Mouse (Mus musculus) gastrocnemius, postnatal 36 days (tissue): ENCODE data around the gene Ccdc152. TPM values are rescaled to one million over a fixed set of nuclear protein-coding genes. Genes with fewer than 3 reads are reported as not detected.

Source experiments
- DNase-seq, 2 experiments: peaks; one replicate each; pipeline ENCODE4 v3.0.0; 2022
- intact Hi-C: fragments of 180-260 bp; cut with DNase I; formaldehyde crosslinking; loops from one replicate; pipeline ENCODE4 v1.15.1; 2025
- long read RNA-seq, 2 experiments: library from polyadenylated mRNA; stranded (forward); transcript quantifications; one replicate each; pipeline ENCODE4 v2.0.0; 2021
- total RNA-seq, 2 experiments: library from RNA; stranded (reverse); gene quantifications; 2 replicates each; pipeline ENCODE4 v1.2.3; 2021

The Ccdc152 gene
- total RNA-seq, result not detected
- long read RNA-seq, experiment 1, partial matches to known transcripts, result 0 of 1 reads
- long read RNA-seq, experiment 1, other reads (novel, unspliced or antisense), result 1 of 1 reads
- long read RNA-seq, experiment 2, result 0 reads

DNA sequence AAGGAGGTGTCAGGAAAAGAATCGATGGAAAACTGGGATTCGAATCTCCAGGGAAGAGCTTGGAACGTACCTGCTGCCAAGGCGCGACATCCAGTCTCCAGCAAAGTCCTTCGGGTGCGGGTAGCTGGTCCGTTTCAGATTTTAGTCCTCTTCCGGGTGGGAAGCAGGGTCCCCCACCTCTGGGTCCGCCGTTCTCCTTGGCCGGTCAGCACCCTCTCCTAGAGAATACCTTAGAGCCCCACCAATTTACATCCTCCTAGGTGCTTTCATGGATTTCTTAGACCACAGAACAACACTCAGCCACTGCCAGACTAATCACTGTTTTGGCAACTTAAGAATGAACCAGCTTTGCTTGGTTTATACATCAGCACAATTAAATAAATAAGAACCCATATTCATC, at the start of gene Ccdc152:
Ccdc152 (minus strand) TSS at position 101 of the 400 bp plus-strand sequence.
- intact Hi-C loops, result no loop called here
- no peak for DNase-seq

DNA sequence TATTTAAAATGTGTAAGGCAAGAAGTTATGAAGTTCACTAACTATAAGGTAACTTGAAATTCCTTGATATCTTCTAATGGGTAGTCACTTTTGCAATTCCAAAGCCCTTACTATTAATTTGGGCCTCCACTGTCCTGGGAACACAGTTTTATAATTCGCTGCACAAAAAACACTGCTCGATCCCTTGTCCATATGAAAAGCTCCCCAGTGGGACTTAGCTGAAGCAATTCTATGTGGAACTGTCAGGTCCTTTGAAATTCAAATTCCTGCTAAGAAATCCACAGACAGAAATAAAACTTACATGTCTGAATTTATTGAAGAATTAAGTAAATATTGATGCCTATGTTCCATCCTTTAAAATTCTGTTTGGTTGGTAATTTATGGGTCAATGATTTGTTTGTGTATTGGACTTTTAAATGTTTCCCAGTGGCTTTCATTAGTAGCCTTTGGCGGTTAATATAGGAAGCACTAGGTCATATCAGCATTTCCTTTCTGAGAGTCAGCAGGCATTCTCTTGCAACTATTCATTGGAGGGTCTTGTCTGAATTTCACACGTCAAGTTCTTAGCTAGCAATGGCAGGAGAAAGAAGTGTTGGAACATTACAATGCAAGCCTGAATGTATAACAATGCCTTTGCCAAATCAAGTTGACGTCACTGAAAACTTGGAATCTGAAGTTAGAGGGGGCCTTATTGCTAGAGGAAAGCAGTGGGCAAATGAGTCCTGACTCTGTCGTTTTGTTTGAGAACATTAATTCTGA, 46.2 kb upstream of the Ccdc152 start:
- no peak for DNase-seq
- intact Hi-C loops, result no loop called here

DNA sequence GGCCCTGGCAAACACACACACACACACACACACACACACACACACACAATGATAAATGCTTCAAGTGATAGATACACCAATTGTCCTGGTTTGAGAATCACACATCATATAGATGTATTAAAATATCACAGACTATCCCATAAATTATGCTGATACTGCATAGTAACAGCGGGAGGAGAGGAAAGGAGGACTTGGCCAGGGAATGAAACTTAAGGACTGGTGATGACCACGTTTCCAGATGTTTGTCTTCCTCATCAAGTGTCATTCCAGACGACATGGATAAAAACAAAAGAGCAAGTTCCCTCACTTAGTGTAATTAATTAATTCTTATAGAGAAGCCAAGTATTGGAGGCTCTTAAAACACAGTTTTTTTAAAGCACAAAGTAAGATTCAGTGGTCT, 43.4 kb upstream of the Ccdc152 start:
- DNase-seq, result no peak
- intact Hi-C loops, result no loop called here

DNA sequence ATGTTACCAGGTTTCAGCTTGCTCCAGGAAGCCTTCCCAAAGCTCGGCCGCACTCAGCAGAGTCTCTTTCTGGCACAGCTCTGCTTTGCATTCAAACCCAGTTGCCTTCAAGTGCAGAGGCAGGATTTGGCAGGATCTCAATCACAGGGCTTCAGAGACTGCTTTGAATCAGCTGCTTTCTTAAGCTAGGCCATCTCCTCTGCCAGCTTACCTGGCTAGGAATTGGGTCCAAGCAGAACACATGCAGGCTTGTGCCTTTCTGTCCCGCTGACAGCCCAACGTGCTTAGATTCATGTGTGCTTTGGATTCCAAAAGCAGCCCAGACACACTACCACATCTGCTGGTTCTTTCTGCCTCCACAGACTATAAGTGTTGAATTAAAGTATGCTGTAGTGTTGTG, 41.2 kb upstream of the Ccdc152 start:
- intact Hi-C loops, result no loop called here
- no peak for DNase-seq

DNA sequence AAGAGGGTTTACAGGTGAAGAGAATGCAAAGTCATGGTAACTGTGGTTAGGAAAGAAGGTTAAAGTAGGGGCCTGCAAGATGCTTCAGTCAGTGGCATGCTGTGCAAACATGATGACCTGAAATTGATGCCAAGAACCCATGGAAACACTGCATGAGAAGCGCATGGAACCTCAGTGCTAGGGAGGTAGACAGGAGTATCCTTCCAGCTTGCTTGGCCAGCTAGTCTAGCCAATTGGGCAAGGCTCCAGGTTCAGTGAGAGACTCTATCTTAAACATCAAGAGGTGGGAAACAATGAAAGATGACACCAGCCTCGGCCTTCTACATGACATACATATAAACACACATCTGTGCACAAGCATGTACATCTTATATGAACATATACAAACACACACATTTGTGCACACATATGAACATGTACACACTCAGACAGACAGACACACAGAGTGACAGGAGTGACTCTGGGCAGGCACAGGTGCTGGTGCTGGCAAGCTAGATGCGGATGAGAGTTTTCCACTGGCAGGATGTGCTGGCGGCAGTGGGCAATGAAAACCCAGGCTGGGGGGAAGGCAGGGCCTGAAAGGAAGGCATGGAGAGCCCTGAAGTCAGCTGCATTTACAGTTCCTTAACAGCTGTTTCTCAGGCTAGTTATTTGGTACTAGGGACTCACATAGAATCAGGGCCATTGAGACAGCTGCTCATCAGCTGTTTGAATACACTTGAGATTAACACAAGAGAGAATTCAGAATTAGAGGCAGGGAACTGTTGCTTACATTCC, 38.7 kb upstream of the Ccdc152 start:
- peak in 1 of 2 experiments; percentile 28 for DNase-seq
- intact Hi-C loops, result no loop called here

DNA sequence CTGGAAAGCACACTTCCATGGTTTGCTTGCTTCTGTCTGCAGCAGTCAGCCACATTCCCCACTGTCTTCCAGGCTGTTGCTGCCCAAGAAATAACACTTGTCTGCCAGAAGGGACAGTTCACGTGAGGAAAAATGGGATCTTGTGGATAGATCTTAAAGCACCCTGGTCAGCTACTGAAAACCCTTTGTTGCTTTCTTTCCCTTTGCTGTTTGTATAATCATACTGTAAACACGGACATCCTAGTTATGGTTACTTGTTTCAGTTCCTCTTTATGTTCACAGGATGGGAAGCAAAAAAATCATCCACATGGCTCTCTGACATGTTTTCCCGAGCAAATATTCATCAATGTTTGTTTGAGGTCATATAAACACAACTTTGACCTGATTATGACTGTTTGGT, 36.5 kb upstream of the Ccdc152 start:
- DNase-seq, result no peak
- intact Hi-C loops, result no loop called here

DNA sequence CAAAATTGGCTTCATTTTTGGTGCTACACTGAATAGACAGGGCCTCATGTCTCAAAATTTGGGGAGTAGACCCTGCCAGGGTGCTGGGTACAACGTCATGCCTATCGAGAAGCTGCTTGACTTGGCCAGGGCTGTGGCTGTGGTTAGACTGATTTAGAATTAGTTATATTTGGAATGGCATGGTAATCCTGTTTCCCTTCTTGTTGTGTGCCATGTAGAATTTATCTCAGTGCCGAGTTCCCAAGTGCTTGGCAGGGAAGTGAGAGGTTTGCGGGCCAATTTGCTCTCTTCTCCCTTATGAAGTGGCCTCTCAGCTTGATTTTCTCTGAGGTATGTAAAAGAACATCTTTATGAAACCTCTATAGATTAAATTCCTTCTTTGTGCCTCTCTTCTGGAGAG, 29.2 kb upstream of the Ccdc152 start:
- intact Hi-C loops, result no loop called here
- no peak for DNase-seq

DNA sequence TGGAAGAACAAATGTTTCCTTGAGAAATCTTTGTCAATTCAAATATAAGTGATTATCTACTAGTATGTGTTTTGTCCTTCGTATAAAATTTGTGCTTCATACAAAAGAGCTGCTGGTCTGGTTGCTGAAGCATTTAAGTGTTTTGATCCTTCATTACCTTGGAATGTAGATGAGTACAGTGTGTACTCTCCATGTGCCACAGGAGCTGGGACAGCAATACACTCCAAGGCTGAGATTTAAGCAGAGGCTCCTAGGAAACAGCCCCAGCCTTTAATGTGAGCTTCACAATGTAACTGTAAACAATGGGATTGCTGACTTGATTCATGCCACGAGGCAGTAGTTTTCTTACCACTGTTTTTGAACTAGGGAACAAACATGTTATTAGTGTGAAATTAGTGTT, 28.5 kb upstream of the Ccdc152 start:
- DNase-seq, result no peak
- intact Hi-C loops, result no loop called here

DNA sequence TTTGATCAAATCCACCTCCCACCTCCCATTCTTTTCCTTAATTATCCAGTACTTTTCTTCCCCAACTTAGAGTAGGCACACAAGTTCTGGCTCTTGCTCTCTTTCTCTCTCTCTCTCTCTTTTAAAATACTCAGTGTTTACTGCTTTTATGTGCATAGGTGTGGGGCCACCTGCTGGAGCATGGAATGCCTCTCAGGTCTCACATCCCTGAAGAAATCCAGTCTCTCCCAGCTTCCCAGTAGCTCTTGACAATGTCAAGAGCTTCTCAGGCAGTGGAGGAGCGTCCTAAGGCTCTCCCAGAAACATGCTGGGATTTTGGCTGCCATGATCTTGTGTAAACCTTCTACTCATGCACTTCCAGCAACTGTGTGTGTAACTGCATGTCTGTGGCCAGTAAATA, 27.0 kb upstream of the Ccdc152 start:
- intact Hi-C loops, result no loop called here
- DNase-seq, result no peak

DNA sequence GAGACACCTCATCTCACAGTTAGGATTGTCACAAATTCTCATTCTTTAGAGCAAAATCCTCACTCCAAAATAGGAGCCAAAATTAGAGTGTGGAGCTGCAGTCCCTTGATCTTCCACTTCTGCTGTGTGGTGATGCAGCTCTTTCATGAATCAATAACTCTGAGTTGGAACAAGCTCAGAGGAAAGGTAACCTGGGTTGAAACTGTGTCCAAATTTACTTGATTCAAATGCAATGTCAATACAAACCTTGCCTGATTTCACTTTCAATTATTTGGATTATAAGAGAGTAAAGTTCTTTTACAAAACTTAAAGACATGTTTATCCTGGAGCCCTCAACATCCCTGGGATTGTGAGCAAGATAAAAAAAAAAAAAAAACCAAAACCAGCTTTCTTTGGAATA, 19.7 kb upstream of the Ccdc152 start:
- intact Hi-C loops, result no loop called here
- DNase-seq, result no peak

DNA sequence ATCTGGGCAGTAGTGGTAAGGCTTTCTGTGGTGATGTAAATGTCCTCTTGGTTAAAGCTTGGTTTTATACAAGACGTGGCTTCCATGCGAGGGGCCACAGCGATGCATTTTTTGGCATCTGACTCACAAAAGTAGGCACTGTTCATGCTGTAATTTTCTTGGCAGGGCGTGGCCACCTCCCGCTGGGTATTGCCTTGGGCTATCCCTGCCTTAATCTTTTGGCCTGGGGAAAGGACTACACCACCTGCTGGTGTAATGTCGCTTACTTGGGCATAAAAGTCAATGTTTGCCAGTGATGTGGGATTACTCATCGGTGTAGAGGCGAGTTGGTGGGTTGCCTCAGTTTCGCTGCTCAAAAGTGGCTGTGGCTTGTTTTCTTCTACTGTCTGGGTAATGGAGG, 16.6 kb upstream of the Ccdc152 start:
- no peak for DNase-seq
- intact Hi-C loops, result no loop called here

DNA sequence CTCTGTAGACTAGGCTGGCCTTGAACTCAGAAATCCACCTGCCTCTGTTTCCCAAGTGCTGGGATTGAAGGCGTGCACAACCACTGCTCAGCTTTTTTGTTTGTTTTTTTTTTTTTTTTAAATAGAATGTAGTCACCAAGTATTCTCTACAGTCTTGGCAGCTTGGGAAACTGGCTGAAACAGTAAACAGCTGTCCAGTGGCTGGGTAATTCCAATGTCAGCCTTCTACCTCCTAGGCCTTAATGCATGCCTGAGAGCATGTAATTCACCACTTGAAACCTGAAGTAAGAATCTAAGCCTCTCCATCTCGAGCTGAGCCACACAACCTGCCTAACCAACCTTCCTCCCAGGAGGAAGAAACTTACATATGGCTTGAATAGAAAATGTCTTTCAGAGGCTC, 13.3 kb upstream of the Ccdc152 start:
- DNase-seq, result no peak
- intact Hi-C loops, result no loop called here

DNA sequence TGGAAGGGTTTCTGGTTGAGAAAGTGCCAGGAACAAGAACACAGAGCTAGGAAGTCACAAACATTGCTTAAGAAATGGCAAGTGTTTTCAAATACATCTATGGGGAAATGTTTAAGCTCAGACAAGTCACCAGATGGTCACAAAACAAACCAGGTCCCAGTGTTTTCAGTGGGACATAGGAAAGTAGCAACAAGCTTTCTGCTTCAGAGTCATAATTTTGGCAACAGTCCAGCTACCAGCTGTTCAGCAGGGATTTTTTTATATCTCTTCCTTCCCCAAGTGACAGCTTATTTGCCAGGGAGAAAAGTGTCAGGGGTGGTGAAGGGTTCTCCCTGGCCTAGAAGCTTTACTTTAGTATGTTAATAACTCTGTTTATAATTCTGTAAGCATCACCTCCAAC, 9.6 kb upstream of the Ccdc152 start:
- no peak for DNase-seq
- intact Hi-C loops, result no loop called here

DNA sequence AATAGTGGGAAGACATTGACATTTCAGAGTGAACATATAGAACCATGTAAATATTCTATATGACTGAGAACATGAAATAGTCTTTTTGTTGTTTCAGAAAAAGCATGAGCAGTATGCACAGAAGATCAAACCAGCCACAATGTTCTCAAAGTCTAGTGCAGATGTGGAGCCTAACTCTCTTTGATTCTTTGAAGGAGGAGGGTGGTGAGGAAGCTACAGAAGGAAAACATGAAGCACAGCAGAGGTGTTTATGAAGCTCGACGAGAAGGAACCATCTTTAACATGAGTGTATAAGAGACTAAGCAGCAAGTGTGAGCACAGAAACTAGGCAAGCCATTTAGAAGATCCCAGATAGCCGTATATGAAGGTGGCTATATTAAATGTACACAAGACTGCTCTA, 6.5 kb upstream of the Ccdc152 start:
- intact Hi-C loops, result no loop called here
- no peak for DNase-seq

DNA sequence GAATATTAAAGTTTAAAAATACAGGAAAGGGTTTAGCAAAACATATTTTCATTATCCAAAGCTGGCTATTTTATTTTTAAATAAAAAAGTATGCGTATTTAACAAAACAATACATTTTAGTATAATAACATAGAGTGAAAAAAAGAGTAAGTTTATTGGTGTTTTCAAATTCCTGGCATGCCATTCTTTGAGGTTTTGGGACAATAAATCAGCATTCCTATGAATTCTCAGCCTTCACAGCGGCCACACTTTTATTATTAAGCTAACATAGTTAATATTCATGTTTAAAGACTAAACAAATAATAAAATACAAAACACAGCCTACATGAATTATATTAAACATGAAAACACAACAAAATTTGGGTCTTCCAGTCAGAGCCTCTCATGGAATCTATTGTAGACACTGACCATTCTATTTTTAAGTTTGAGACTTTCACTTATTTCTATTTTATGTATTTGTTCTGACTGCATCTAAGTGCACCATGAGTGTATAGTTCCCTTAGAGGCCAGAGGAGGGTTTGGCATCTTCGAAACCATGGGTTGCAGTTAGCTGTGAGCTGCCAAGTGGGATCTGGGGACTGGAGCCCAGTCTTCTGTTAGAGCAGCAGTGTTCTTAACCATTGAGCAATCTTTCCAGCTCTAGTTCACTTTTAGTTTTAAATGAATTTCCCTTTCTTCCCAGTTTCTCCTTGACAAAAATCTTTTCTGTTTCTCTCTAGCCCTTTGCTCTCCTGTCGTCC, 2.8 kb downstream of the Ccdc152 start:
- intact Hi-C loops, result no loop called here

DNA sequence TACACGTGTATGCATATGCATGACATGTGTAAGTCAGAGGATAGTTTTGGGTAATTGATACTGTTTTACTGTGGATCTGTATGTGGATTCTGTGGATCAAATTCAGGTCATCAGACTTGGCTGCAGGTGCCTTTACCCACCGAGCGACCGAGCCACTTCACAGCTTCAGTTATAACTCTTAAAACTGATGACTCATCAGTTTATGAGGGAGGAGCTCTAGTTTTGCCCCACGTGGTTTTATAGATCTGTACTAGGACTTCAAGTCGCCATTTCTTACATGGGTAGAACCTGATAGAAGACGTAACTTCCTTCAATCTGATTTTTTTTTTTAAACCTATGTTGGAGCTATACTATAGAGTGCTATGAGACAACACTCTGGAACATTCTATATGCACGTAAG, 5.7 kb downstream of the Ccdc152 start:
- DNase-seq, result no peak
- intact Hi-C loops, result loop anchor here (10.0 kb wide), 1 partner anchor 607 kb away; no protein-coding TSS in a partner anchor

More for the DNA sequence above, 2.8 kb downstream of the Ccdc152 start:
- no peak for DNase-seq

DNA sequence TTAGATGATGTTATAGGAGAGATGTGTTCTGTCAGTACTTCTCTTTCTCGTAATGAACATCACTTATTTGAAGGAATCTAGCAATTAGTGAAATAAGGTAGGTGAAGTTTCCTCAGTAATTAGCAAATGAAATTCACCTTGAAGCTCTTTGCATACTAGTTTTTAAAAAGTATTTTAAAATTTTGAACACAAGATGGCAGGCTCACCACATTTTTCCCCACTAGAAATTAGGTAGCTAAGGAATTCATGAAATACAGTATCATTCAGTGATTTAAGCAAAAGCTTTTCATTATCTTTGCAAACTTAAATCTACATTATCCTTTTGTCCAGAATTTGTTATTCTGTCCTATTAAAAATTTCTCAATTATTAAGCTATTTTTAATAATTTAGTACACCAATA, 7.3 kb downstream of the Ccdc152 start:
- intact Hi-C loops, result loop anchor here (10.0 kb wide), 1 partner anchor 609 kb away; no protein-coding TSS in a partner anchor
- no peak for DNase-seq

DNA sequence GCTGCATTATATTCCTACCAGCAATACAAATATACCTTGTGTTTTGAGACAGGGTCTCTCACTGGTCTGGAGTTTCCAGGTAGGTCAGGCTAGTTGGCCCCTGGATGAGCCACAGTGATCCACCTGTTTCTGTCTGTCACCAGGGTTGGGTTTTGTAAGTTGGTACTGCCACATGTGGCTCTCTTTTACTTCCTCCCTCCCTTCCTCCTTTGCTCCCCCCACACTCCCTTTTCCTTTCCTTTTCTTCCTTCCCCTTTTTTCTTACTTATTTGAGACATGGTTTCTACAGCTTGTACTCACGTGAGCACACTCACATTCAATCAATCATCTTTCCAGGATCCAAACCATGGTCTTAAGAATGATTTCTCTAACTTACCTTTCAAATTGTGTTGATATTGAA, 9.8 kb downstream of the Ccdc152 start:
- no peak for DNase-seq
- intact Hi-C loops, result loop anchor here (10.0 kb wide), 1 partner anchor 611 kb away; no protein-coding TSS in a partner anchor

DNA sequence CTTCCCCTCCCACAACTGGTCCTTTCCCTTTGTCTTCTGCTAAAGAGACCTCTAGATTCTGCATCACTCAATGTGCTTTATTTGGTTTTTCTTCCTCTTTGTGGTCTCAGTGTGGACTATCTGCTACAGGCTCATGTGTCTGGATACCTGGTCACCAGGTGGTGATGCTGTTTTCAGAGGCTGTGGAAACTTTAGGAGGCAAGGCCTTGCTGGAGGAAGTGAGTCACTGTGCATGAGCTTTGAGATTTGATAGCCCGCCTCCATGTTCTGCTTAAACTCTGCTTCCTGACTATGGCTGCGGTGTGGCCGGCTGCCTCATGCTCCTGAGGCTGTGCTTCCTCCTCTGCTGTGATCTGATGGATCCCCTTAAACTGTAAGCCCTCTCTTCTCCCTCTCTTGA, 12.9 kb downstream of the Ccdc152 start:
- DNase-seq, result no peak
- intact Hi-C loops, result loop anchor here (10.0 kb wide), 1 partner anchor 614 kb away; no protein-coding TSS in a partner anchor

DNA sequence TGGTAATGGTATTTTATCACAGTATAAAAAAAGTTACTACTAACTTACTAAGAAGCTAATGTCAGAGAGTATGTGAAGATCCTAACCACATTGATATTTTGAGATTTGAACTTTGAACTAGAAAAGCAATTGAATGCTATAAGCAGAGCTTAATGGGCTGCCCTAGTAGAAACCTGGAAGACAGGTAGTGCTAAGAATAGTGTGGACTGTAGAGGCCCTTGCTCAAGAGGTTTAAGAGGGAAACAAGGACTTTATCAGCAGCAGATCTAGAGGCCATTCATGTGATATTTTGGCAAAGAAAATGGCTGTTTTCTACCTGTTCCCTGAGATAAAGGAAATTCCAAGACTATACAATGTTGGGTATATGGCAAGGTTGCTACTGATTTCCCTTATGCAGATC, 17.3 kb downstream of the Ccdc152 start:
- no peak for DNase-seq
- intact Hi-C loops, result no loop called here

DNA sequence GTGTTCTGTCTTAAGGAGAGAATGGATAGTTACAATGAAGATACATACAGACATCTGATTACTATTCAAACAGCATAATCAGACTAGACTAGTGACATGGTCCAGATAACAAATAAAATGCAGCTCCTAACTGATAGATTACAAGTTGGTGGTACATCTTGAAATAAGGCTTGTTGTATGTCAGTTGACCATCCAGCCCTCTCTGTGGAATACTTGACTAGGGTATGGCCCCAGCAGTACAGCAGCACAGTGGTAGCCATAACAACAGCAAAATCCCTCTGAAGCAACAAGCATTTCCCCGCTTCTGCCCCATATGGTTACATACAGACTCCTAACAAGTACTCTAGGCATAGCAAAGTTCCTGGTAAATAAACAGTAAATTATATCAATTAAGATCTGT, 21.6 kb downstream of the Ccdc152 start:
- intact Hi-C loops, result no loop called here
- no peak for DNase-seq
